Mouse (Mus musculus) forebrain, postnatal 0 days (tissue): ENCODE measurements at regions not wholly inside any gene's neighbourhood (a gene's known extent, or its start where the extent isn't known, plus 50 kb on each side); places are given as distances from the start of the nearest gene placed in this dataset.
A peak's percentile ranks its signal among the peaks of the same experiment; 100 is the strongest.
"Not testable (repeated sequence)": the region's sequence is repeated elsewhere in the genome, so short reads cannot be mapped to it uniquely, and the experiment has no call there.

ENCODE experiments used
- ATAC-seq: fragments of 200-750 bp; cut with Nextera tagmentation; 2 replicates; pipeline ENCODE4 v1.8.0; 2017; ENCODE audit warnings: mild to moderate bottlenecking, moderate library complexity
- DNase-seq: peaks from one replicate; pipeline ENCODE4 v3.0.0-alpha.2; 2015
- H3K27ac ChIP-seq: fragments of 300-500 bp; sonication (generic); 2 replicates; pipeline ENCODE4 v1.5.1; 2014; ENCODE audit warnings: low read depth, mild to moderate bottlenecking, antibody characterized with exemption, low read length, moderate library complexity, mixed read lengths
- H3K27me3 ChIP-seq: fragments of 300-500 bp; sonication (generic); 2 replicates; pipeline ENCODE4 v1.6.1; 2014; ENCODE audit warnings: mild to moderate bottlenecking, low read length, mixed read lengths; ENCODE audit not compliant: insufficient read depth
- H3K36me3 ChIP-seq: fragments of 300-500 bp; sonication (generic); 2 replicates; pipeline ENCODE4 v1.6.1; 2014; ENCODE audit warnings: mild to moderate bottlenecking, moderate library complexity; ENCODE audit not compliant: insufficient read depth
- H3K4me1 ChIP-seq: fragments of 300-500 bp; sonication (generic); 2 replicates; pipeline ENCODE4 v1.6.1; 2014; ENCODE audit warnings: antibody characterized with exemption; ENCODE audit not compliant: insufficient read depth
- H3K4me2 ChIP-seq: fragments of 300-500 bp; sonication (generic); 2 replicates; pipeline ENCODE4 v1.6.1; 2014; ENCODE audit warnings: low read depth, mild to moderate bottlenecking, moderate library complexity
- H3K4me3 ChIP-seq: fragments of 300-500 bp; sonication (generic); 2 replicates; pipeline ENCODE4 v1.5.1; 2014; ENCODE audit warnings: low read depth, low read length, mixed read lengths
- H3K9ac ChIP-seq: fragments of 300-500 bp; sonication (generic); 2 replicates; pipeline ENCODE4 v1.6.1; 2014; ENCODE audit warnings: mild to moderate bottlenecking
- H3K9me3 ChIP-seq: fragments of 300-500 bp; sonication (generic); 2 replicates; pipeline ENCODE4 v1.6.1; 2016; ENCODE audit warnings: low read length
- CTCF ChIP-seq: sonication (generic); IDR thresholded peaks from 2 replicates; pipeline ENCODE4 v1.5.1; 2016; ENCODE audit warnings: antibody characterized with exemption, control low read depth, low read depth
- WGBS: fragments of 180-500 bp; shearing (Covaris S2); extraction: QIAGEN DNeasy Blood & Tissue Kit; methylation state at CpG from one replicate; pipeline ENCODE4 v1.1.7; 2014; 5-methylcytosine and 5-hydroxymethylcytosine counted together

GRCm38 (mm10) chr1:14109190-14109482 is 1984.0 kb downstream of the 4930444P10Rik start:
- peak overlapping the region; percentile 54; the same call in 1 of the 2 replicates for H3K27ac ChIP-seq
- no peak for ATAC-seq
- no peaks in the 10 kb centered on the region for H3K4me1 ChIP-seq
- no peak for DNase-seq
- H3K9me3 ChIP-seq = no peaks in the 10 kb centered on the region
- no peaks in the 10 kb centered on the region for H3K27me3 ChIP-seq
- no peak overlapping the region for H3K9ac ChIP-seq
- H3K4me3 ChIP-seq = no peak overlapping the region
- no peak overlapping the region for H3K4me2 ChIP-seq
- H3K36me3 ChIP-seq = no peaks in the 10 kb centered on the region
- TF ChIP-seq CTCF = no peak
- 21% methylated on average over 6 of the region's 6 CpGs for WGBS

DNA sequence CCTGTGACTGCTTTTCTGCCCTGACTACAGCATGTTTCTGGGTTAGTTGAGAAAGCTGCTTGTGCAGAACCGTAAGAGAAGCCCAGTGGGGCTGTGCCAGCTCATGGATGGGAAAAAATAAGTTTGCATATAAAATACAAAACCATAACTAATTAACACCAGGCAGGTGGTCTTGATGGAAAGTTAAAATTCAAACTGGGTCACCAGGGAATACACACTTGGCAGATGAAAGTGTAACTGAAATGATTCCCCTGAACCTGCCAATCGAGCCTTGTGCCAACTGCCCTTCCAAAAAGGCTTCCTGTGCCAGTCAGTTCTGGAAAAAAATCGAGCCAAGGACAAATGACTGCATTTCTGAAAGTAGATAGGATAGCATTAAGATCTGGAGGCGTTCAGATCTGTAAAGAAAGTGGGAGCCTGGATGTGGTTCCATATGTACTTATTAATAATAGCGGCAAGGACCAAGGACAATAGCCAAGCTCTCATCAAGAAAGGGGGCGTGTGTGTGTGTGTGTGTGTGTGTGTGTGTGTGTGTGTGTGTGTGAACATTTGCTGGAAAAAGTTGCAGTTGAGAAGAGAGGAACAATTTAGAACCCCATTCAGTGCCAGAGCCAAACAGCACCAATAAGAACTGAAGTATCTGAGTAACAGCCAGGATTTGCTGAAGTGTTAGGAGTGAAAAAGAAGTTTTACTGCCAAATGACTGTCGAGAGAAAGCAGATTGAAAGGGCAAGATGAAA is 1984.5 kb downstream of the 4930444P10Rik start:
- no peak for TF ChIP-seq CTCF
- Histone ChIP-seq H3K27me3 (no peaks in the 10 kb centered on the region), H3K4me1 (no peaks in the 10 kb centered on the region), H3K36me3 (no peaks in the 10 kb centered on the region), H3K4me2 (no peak overlapping the region), H3K4me3 (no peak overlapping the region), H3K9me3 (no peaks in the 10 kb centered on the region), H3K9ac (no peak overlapping the region), H3K27ac (peak overlapping the region; percentile 10; the same call in 1 of the 2 replicates)
- DNase-seq (peak; percentile 85), ATAC-seq (peak; percentile 87)
- WGBS = 34% methylated on average over 7 of the region's 7 CpGs

GRCm38 (mm10) chr1:14105521-14105920 is 1987.6 kb downstream of the 4930444P10Rik start:
- not testable (repeated sequence) for H3K4me1 ChIP-seq, H3K9me3 ChIP-seq, H3K27me3 ChIP-seq, ATAC-seq, H3K27ac ChIP-seq, H3K36me3 ChIP-seq, H3K9ac ChIP-seq, H3K4me3 ChIP-seq, DNase-seq, H3K4me2 ChIP-seq
- WGBS = 92% methylated on average over 6 of the region's 6 CpGs

- Histone ChIP-seq H3K27me3 (no peaks in the 10 kb centered on the region), H3K36me3 (no peaks in the 10 kb centered on the region), H3K9ac (no peak overlapping the region), H3K4me1 (no peaks in the 10 kb centered on the region), H3K4me2 (no peak overlapping the region), H3K27ac (no peak overlapping the region), H3K4me3 (no peak overlapping the region), H3K9me3 (no peaks in the 10 kb centered on the region)
- no peak for TF ChIP-seq CTCF
- 89% methylated on average over 2 of the region's 2 CpGs for WGBS
- ATAC-seq (no peak), DNase-seq (no peak)
These were observed 1988.6 kb downstream of the 4930444P10Rik start for GRCm38 (mm10) chr1:14104529-14104928.

- TF ChIP-seq CTCF = no peak
- no peaks in the 10 kb centered on the region for H3K9me3 ChIP-seq
- no peaks in the 10 kb centered on the region for H3K27me3 ChIP-seq
- H3K36me3 ChIP-seq = no peaks in the 10 kb centered on the region
- no peak overlapping the region for H3K27ac ChIP-seq
- WGBS = 44% methylated on average over 5 of the region's 5 CpGs
- DNase-seq (no peak), ATAC-seq (no peak)
- H3K4me2 ChIP-seq = no peak overlapping the region
- no peak overlapping the region for H3K4me3 ChIP-seq
- no peak overlapping the region for H3K9ac ChIP-seq
- H3K4me1 ChIP-seq = 0 out of 2 replicates have a peak, but pooled peaks cover 5% of the 10 kb centered on the region
These were observed 1994.1 kb downstream of the 4930444P10Rik start for GRCm38 (mm10) chr1:14099031-14099430.

DNA sequence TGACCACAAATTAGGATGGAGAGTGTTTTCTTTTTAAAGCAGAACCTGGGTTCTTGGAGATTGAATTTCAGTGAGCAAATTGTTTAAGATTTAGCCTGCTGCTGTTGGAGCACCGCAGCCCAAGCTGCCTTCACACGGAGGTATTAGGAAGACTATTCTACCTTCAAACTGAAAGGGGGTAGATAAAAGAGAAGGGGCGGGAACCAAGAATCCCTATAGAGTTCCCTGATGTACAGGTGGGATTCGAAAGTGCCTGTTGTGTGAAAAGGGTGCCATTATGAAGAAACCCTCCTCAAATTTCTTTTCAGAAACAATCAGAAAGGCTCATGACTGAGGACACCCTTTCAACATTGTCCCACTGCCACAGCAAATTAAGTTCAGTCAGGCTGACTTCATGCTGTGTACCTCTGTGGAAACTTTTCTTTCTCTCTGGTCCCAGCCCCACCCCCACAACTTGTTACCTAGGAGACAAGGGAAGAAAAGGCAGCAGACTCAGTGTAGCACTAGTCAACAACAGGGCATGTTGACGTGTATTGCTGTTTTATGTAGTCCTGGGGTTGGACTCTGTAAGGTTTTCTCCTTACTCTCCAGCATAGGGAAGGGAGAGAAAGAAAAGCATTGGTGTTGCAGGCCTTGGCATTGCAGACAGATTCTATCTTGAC is 1995.4 kb downstream of the 4930444P10Rik start:
- TF ChIP-seq CTCF = no peak
- H3K4me1 ChIP-seq = 0 out of 2 replicates have a peak, but pooled peaks cover 5% of the 10 kb centered on the region
- no peak overlapping the region for H3K9ac ChIP-seq
- ATAC-seq = no peak; the same call in 1 of the 2 replicates
- H3K4me3 ChIP-seq = no peak overlapping the region
- no peaks in the 10 kb centered on the region for H3K9me3 ChIP-seq
- DNase-seq = no peak
- no peaks in the 10 kb centered on the region for H3K27me3 ChIP-seq
- no peak overlapping the region for H3K27ac ChIP-seq
- H3K36me3 ChIP-seq = no peaks in the 10 kb centered on the region
- H3K4me2 ChIP-seq = no peak overlapping the region
- WGBS = 15% methylated on average over 5 of the region's 5 CpGs

DNA sequence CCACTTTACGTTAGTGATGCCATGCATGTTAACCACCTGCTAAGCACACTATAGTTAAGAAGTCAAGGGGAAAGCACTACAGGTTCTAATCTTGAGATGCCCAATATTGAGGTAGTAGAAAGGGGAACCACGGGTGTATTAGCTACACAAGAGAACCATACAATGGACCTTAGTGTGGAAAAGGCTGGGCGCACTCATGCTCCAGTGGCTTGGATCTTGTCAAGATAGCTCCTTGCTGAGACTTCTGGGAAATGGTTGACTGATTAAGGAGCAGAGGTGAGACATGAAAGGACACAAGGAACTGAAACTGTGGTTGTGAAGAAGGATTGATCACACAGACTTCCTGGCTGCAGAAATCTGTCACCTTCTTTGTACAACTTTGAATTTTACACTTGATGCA is 2028.3 kb downstream of the 4930444P10Rik start:
- no peak overlapping the region for H3K27ac ChIP-seq
- H3K27me3 ChIP-seq = no peaks in the 10 kb centered on the region
- H3K4me2 ChIP-seq = no peak overlapping the region
- H3K4me1 ChIP-seq = no peaks in the 10 kb centered on the region
- ATAC-seq (no peak), DNase-seq (no peak)
- WGBS = 90% methylated on average over 3 of the region's 3 CpGs
- H3K4me3 ChIP-seq = no peak overlapping the region
- no peaks in the 10 kb centered on the region for H3K36me3 ChIP-seq
- no peak overlapping the region for H3K9ac ChIP-seq
- TF ChIP-seq CTCF = no peak
- H3K9me3 ChIP-seq = no peaks in the 10 kb centered on the region
